Mouse (Mus musculus) neural tube, embryonic 14.5 days (tissue): ENCODE measurements around the gene Diaph3. TPM values are rescaled to one million over a fixed set of nuclear protein-coding genes. Genes with fewer than 3 reads are reported as not detected.

Experiments used
- ATAC-seq: fragments of 200-750 bp; cut with Nextera tagmentation; 2 replicates; pipeline ENCODE4 v1.8.0; 2017; ENCODE audit warnings: low read depth, mild to moderate bottlenecking, moderate TSS enrichment, moderate library complexity
- H3K27ac ChIP-seq: fragments of 300-500 bp; sonication (generic); 2 replicates; pipeline ENCODE4 v1.5.1; 2014; ENCODE audit warnings: low read depth, mild to moderate bottlenecking, control low read depth, low read length, moderate library complexity, mixed read lengths
- H3K27me3 ChIP-seq: fragments of 300-500 bp; sonication (generic); 2 replicates; pipeline ENCODE4 v1.6.1; 2014; ENCODE audit warnings: low read length; ENCODE audit not compliant: control insufficient read depth, insufficient read depth
- H3K36me3 ChIP-seq: fragments of 300-500 bp; sonication (generic); 2 replicates; pipeline ENCODE4 v1.6.1; 2014; ENCODE audit warnings: low read length, mixed read lengths; ENCODE audit not compliant: control insufficient read depth, insufficient read depth
- H3K4me1 ChIP-seq: fragments of 300-500 bp; sonication (generic); 2 replicates; pipeline ENCODE4 v1.6.1; 2014; ENCODE audit warnings: low read length; ENCODE audit not compliant: control insufficient read depth, insufficient read depth
- H3K4me2 ChIP-seq: fragments of 300-500 bp; sonication (generic); 2 replicates; pipeline ENCODE4 v1.6.1; 2014; ENCODE audit warnings: mild to moderate bottlenecking, low read depth, low read length, control low read depth
- H3K4me3 ChIP-seq: fragments of 300-500 bp; sonication (generic); 2 replicates; pipeline ENCODE4 v1.5.1; 2014; ENCODE audit warnings: low read depth, low read length, control low read depth, mixed read lengths
- H3K9ac ChIP-seq: fragments of 300-500 bp; sonication (generic); replicated peaks from 2 replicates; pipeline ENCODE4 v1.6.1; 2014; ENCODE audit warnings: low read depth, mild to moderate bottlenecking, control low read depth, low read length, mixed read lengths
- H3K9me3 ChIP-seq: fragments of 300-500 bp; sonication (generic); 2 replicates; pipeline ENCODE4 v1.6.1; 2016; ENCODE audit warnings: low read length; ENCODE audit not compliant: control insufficient read depth
- WGBS: fragments of 180-500 bp; shearing (Covaris S2); extraction: QIAGEN DNeasy Blood & Tissue Kit; methylation state at CpG from one replicate; pipeline ENCODE4 v1.1.7; 2014; 5-methylcytosine and 5-hydroxymethylcytosine counted together
- polyA plus RNA-seq: library from polyadenylated mRNA; unstranded; fragments of >200 nt; fragmentation: Nextera tagmentation; extraction: Ambion mirVana; gene quantifications from 2 replicates; pipeline ENCODE4 v1.2.1, GENCODE M21; 2014

Gene Diaph3
- polyA plus RNA-seq, 1 experiment from 2014 or later = 2.2 TPM

- Histone ChIP-seq H3K27ac (no peak overlapping the region), H3K9me3 (no peaks in the 10 kb centered on the region), H3K36me3 (no peaks in the 10 kb centered on the region), H3K4me1 (no peaks in the 10 kb centered on the region), H3K27me3 (no peaks in the 10 kb centered on the region), H3K4me2 (no peak overlapping the region), H3K9ac (no peak overlapping the region), H3K4me3 (no peak overlapping the region)
- no peak for ATAC-seq
- 97% methylated on average over 3 of the region's 3 CpGs for WGBS
Measured at GRCm38 (mm10) chr14:86844075-86844474, 297.0 kb downstream of the Diaph3 start.

- 55% methylated on average over 2 of the region's 2 CpGs for WGBS
Measured at GRCm38 (mm10) chr14:86837642-86838041, 303.4 kb downstream of the Diaph3 start.

GRCm38 (mm10) chr14:86834851-86835250 lies 306.2 kb downstream of the Diaph3 start:
- Histone ChIP-seq H3K27me3 (no peaks in the 10 kb centered on the region), H3K36me3 (no peaks in the 10 kb centered on the region), H3K4me1 (no peaks in the 10 kb centered on the region), H3K27ac (no peak overlapping the region), H3K4me3 (no peak overlapping the region), H3K4me2 (no peak overlapping the region), H3K9ac (no peak overlapping the region), H3K9me3 (no peaks in the 10 kb centered on the region)
- no peak for ATAC-seq
- 89% methylated on average over 2 of the region's 2 CpGs for WGBS

More at GRCm38 (mm10) chr14:86837642-86838041, 303.4 kb downstream of the Diaph3 start:
- H3K27me3 ChIP-seq = no peaks in the 10 kb centered on the region
- H3K4me1 ChIP-seq = no peaks in the 10 kb centered on the region
- no peaks in the 10 kb centered on the region for H3K9me3 ChIP-seq
- H3K36me3 ChIP-seq = no peaks in the 10 kb centered on the region
- H3K4me2 ChIP-seq = no peak overlapping the region
- no peak overlapping the region for H3K4me3 ChIP-seq
- H3K27ac ChIP-seq = no peak overlapping the region
- no peak overlapping the region for H3K9ac ChIP-seq
- ATAC-seq = no peak

- WGBS = 93% methylated on average over 6 of the region's 6 CpGs
- Histone ChIP-seq H3K4me3 (no peak overlapping the region), H3K27ac (no peak overlapping the region), H3K27me3 (no peaks in the 10 kb centered on the region), H3K9me3 (no peaks in the 10 kb centered on the region), H3K4me1 (no peaks in the 10 kb centered on the region), H3K4me2 (no peak overlapping the region), H3K36me3 (no peaks in the 10 kb centered on the region), H3K9ac (no peak overlapping the region)
- no peak for ATAC-seq
Measured at GRCm38 (mm10) chr14:86834269-86834668, 306.8 kb downstream of the Diaph3 start.

- Histone ChIP-seq H3K4me3 (no peak overlapping the region), H3K27me3 (no peaks in the 10 kb centered on the region), H3K9ac (no peak overlapping the region), H3K4me2 (no peak overlapping the region), H3K9me3 (no peaks in the 10 kb centered on the region), H3K4me1 (no peaks in the 10 kb centered on the region), H3K27ac (no peak overlapping the region), H3K36me3 (no peaks in the 10 kb centered on the region)
- 58% methylated on average over 4 of the region's 4 CpGs for WGBS
- no peak for ATAC-seq
Measured at GRCm38 (mm10) chr14:86833003-86833402, 308.0 kb downstream of the Diaph3 start.

- no peak overlapping the region for H3K4me2 ChIP-seq
- no peaks in the 10 kb centered on the region for H3K9me3 ChIP-seq
- no peak overlapping the region for H3K9ac ChIP-seq
- H3K4me1 ChIP-seq = no peaks in the 10 kb centered on the region
- no peak for ATAC-seq
- WGBS = 97% methylated on average over 4 of the region's 4 CpGs
- H3K27me3 ChIP-seq = no peaks in the 10 kb centered on the region
- no peak overlapping the region for H3K27ac ChIP-seq
- no peaks in the 10 kb centered on the region for H3K36me3 ChIP-seq
- H3K4me3 ChIP-seq = no peak overlapping the region
Measured at GRCm38 (mm10) chr14:86816246-86816645, 324.8 kb downstream of the Diaph3 start.

GRCm38 (mm10) chr14:86788880-86789641 lies 352.0 kb downstream of the Diaph3 start:
- Histone ChIP-seq H3K27me3 (no peaks in the 10 kb centered on the region), H3K4me2 (no peak overlapping the region), H3K9me3 (no peaks in the 10 kb centered on the region), H3K36me3 (no peaks in the 10 kb centered on the region), H3K9ac (no peak overlapping the region), H3K4me1 (no peaks in the 10 kb centered on the region), H3K4me3 (no peak overlapping the region), H3K27ac (no peak overlapping the region)
- peak; percentile 21; the same call in 1 of the 2 replicates for ATAC-seq
- 64% methylated on average over 6 of the region's 6 CpGs for WGBS

- Histone ChIP-seq H3K4me1 (no peaks in the 10 kb centered on the region), H3K27me3 (no peaks in the 10 kb centered on the region), H3K9ac (no peak overlapping the region), H3K4me2 (no peak overlapping the region), H3K27ac (no peak overlapping the region), H3K9me3 (no peaks in the 10 kb centered on the region), H3K36me3 (no peaks in the 10 kb centered on the region), H3K4me3 (no peak overlapping the region)
- 28% methylated on average over 8 of the region's 8 CpGs for WGBS
- ATAC-seq = no peak
Measured at GRCm38 (mm10) chr14:86786866-86787265, 354.2 kb downstream of the Diaph3 start.

GRCm38 (mm10) chr14:86781553-86782273 lies 359.3 kb downstream of the Diaph3 start:
- peak; percentile 65; the same call in 1 of the 2 replicates for ATAC-seq
- Histone ChIP-seq H3K4me3 (no peak overlapping the region), H3K9me3 (no peaks in the 10 kb centered on the region), H3K27me3 (no peaks in the 10 kb centered on the region), H3K27ac (no peak overlapping the region), H3K36me3 (no peaks in the 10 kb centered on the region), H3K9ac (no peak overlapping the region), H3K4me2 (no peak overlapping the region), H3K4me1 (no peaks in the 10 kb centered on the region)
- WGBS = 55% methylated on average over 6 of the region's 6 CpGs
